Mouse (Mus musculus) regulatory T cell (primary cell): ENCODE measurements around the gene Snapc2.

Source experiments
- in situ Hi-C: fragments of 300-600 bp; cut with MboI, MseI; formaldehyde crosslinking; loops from one replicate; pipeline ENCODE4 v1.15.1; 2025; ENCODE audit warnings: high pct_unique_total_duplicates

Gene Snapc2

GRCm38 (mm10) chr8:4265160-4265914, 12.5 kb downstream of the Snapc2 start:
- in situ Hi-C loops: no loop called here

GRCm38 (mm10) chr8:4267627-4268026, 14.7 kb downstream of the Snapc2 start:
- in situ Hi-C loops: no loop called here

- in situ Hi-C loops: no loop called here
Measured at GRCm38 (mm10) chr8:4269609-4270008, 16.7 kb downstream of the Snapc2 start.

- in situ Hi-C loops: loop anchor here (5.0 kb wide), 1 partner anchor 87 kb away; no protein-coding TSS in a partner anchor
Measured at GRCm38 (mm10) chr8:4275275-4276110, 22.6 kb downstream of the Snapc2 start, which contains the start of gene Timm44. Gene Timm44, minus strand, starts transcription at chr8:4275913.

GRCm38 (mm10) chr8:4276111-4276465, 23.2 kb downstream of the Snapc2 start:
- in situ Hi-C loops: loop anchor here (5.0 kb wide), 1 partner anchor 86 kb away; no protein-coding TSS in a partner anchor

GRCm38 (mm10) chr8:4292738-4293137, 39.9 kb downstream of the Snapc2 start:
- in situ Hi-C loops: no loop called here

- in situ Hi-C loops: no loop called here
Measured at GRCm38 (mm10) chr8:4297822-4298221, 44.9 kb downstream of the Snapc2 start.

- in situ Hi-C loops: no loop called here
Measured at GRCm38 (mm10) chr8:4304124-4304547, 51.3 kb downstream of the Snapc2 start.
